Mouse (Mus musculus) CH12.LX (cell line): ENCODE measurements at regions not wholly inside any gene's neighbourhood (a gene's known extent, or its start where the extent isn't known, plus 50 kb on each side); places are given as distances from the start of the nearest gene placed in this dataset.

Source experiments
- DNase-seq: peaks from one replicate; pipeline ENCODE4 v3.0.0-alpha.2; 2013; ENCODE audit errors: extremely low read depth
- H3K27ac ChIP-seq: 2 replicates; pipeline ENCODE4 v1.5.1; 2012; ENCODE audit warnings: low read depth, mild to moderate bottlenecking, control low read depth, moderate library complexity; ENCODE audit not compliant: insufficient read depth
- H3K27me3 ChIP-seq: replicated peaks from 2 replicates; pipeline ENCODE3; 2012; ENCODE audit warnings: inconsistent platforms
- H3K36me3 ChIP-seq, 2 experiments: replicated peaks in 1 of 2; 2 replicates each; pipeline versions ENCODE3 to v1.6.1; 2012; ENCODE audit warnings: inconsistent platforms in 1 of 2, low read length in 1 of 2, mild to moderate bottlenecking in 1 of 2, mixed read lengths in 1 of 2, moderate library complexity in 1 of 2; ENCODE audit not compliant: control insufficient read depth in 1 of 2, insufficient read depth in 1 of 2
- H3K4me1 ChIP-seq, 2 experiments: 2 replicates each; pipeline ENCODE4 v1.6.1; 2012; ENCODE audit warnings: inconsistent platforms in 1 of 2, moderate library complexity in 1 of 2; ENCODE audit not compliant: insufficient read depth in 2 of 2, control insufficient read depth in 1 of 2
- H3K4me2 ChIP-seq: 2 replicates; pipeline ENCODE4 v1.6.1; 2012; ENCODE audit warnings: low read depth, mild to moderate bottlenecking, control low read depth; ENCODE audit not compliant: poor library complexity, insufficient read depth, severe bottlenecking
- H3K4me3 ChIP-seq, 3 experiments: fragments of 150-350 bp in 1 of 3; sonication (generic) in 1 of 3; replicated peaks in 1 of 3; 2 replicates each; pipeline versions ENCODE3 to v1.5.1; 2011 to 2012; ENCODE audit warnings: low read depth in 2 of 3, low read length in 2 of 3, mild to moderate bottlenecking in 2 of 3, moderate library complexity in 2 of 3, control low read depth in 1 of 3, improper control_type of control experiment in 1 of 3, inconsistent platforms in 1 of 3, mixed read lengths in 1 of 3; ENCODE audit not compliant: poor library complexity in 1 of 3
- H3K79me2 ChIP-seq: replicated peaks from 2 replicates; pipeline ENCODE4 v1.6.1; 2012; ENCODE audit warnings: mild to moderate bottlenecking, moderate library complexity; ENCODE audit not compliant: control insufficient read depth, poor library complexity, insufficient read depth, severe bottlenecking; ENCODE audit errors: extremely low read depth
- H3K9ac ChIP-seq: 2 replicates; pipeline ENCODE4 v1.6.1; 2012; ENCODE audit warnings: low read depth, mild to moderate bottlenecking, control low read depth, moderate library complexity; ENCODE audit not compliant: insufficient read depth
- H3K9me3 ChIP-seq: replicated peaks from 2 replicates; pipeline ENCODE3; 2012; ENCODE audit warnings: low read length, inconsistent platforms, mixed read lengths
- CHD2 ChIP-seq: IDR thresholded peaks from 2 replicates; pipeline ENCODE4 v1.6.1; 2011; ENCODE audit warnings: low read length, improper control_type of control experiment
- HCFC1 ChIP-seq: IDR thresholded peaks from 2 replicates; pipeline ENCODE4 v1.6.1; 2012; ENCODE audit warnings: low read depth, mild to moderate bottlenecking, inconsistent platforms, low read length, improper control_type of control experiment
- JUN ChIP-seq: IDR thresholded peaks from 2 replicates; pipeline ENCODE4 v1.6.1; 2011; ENCODE audit warnings: low read depth, mild to moderate bottlenecking, low read length, improper control_type of control experiment, moderate library complexity; ENCODE audit not compliant: insufficient read depth
- KAT2A ChIP-seq: IDR thresholded peaks from 2 replicates; pipeline ENCODE4 v1.6.1; 2012; ENCODE audit warnings: low read length, improper control_type of control experiment, inconsistent platforms; ENCODE audit not compliant: insufficient replicate concordance
- MAX ChIP-seq: IDR thresholded peaks from 2 replicates; pipeline ENCODE4 v1.6.1; 2011; ENCODE audit warnings: low read length, improper control_type of control experiment
- MEF2A ChIP-seq: IDR thresholded peaks from 2 replicates; pipeline ENCODE4 v1.6.1; 2014; ENCODE audit warnings: low read depth, mild to moderate bottlenecking, inconsistent platforms, low read length, improper control_type of control experiment, borderline replicate concordance
- NELFE ChIP-seq: IDR thresholded peaks from 2 replicates; pipeline ENCODE4 v1.6.1; 2011; ENCODE audit warnings: low read depth, low read length, improper control_type of control experiment
- POLR2AphosphoS2 ChIP-seq: IDR thresholded peaks from 2 replicates; pipeline ENCODE4 v1.6.1; 2011; ENCODE audit warnings: low read depth, low read length, improper control_type of control experiment
- RAD21 ChIP-seq: IDR thresholded peaks from 2 replicates; pipeline ENCODE4 v1.6.1; 2011; ENCODE audit warnings: low read depth, mild to moderate bottlenecking, low read length, improper control_type of control experiment, moderate library complexity
- RCOR1 ChIP-seq: conservative IDR thresholded peaks from 2 replicates; pipeline ENCODE4 v1.6.1; 2012; ENCODE audit warnings: low read depth, mild to moderate bottlenecking, inconsistent platforms, low read length, improper control_type of control experiment
- TCF12 ChIP-seq: IDR thresholded peaks from 2 replicates; pipeline ENCODE4 v1.6.1; 2014; ENCODE audit warnings: low read depth, mild to moderate bottlenecking, inconsistent platforms, low read length, improper control_type of control experiment
- UBTF ChIP-seq: IDR thresholded peaks from 2 replicates; pipeline ENCODE4 v1.6.1; 2012; ENCODE audit warnings: low read depth, mild to moderate bottlenecking, inconsistent platforms, low read length, improper control_type of control experiment, moderate library complexity
- USF1 ChIP-seq: IDR thresholded peaks from 2 replicates; pipeline ENCODE4 v1.6.1; 2014; ENCODE audit warnings: low read depth, mild to moderate bottlenecking, inconsistent platforms, low read length, improper control_type of control experiment
- ZC3H11A ChIP-seq: IDR thresholded peaks from 2 replicates; pipeline ENCODE4 v1.6.1; 2012; ENCODE audit warnings: low read depth, mild to moderate bottlenecking, inconsistent platforms, low read length, improper control_type of control experiment
- ZMIZ1 ChIP-seq: IDR thresholded peaks from 2 replicates; pipeline ENCODE4 v1.6.1; 2012; ENCODE audit warnings: low read depth, mild to moderate bottlenecking, inconsistent platforms, low read length, improper control_type of control experiment
- dilution Hi-C: fragments of 300-500 bp; cut with MboI; formaldehyde crosslinking; loops from 2 replicates; pipeline ENCODE4 v1.14.3; 2020; ENCODE audit warnings: low sequenced_read_pairs; ENCODE audit not compliant: extremely low pct_unique_long_range_greater_than_20kb, extremely low pct_ligation_motif_present
- in situ Hi-C: fragments of 300-500 bp; cut with MboI; formaldehyde crosslinking; loops from 3 replicates; pipeline ENCODE4 v1.14.3; 2019; ENCODE audit warnings: low sequenced_read_pairs, low pct_ligation_motif_present, low pct_unique_long_range_greater_than_20kb, mixed read lengths

GRCm38 (mm10) chr13:34497667-34498066, 152.7 kb upstream of the Slc22a23 start:
- no peaks in the 10 kb centered on the region for H3K27me3 ChIP-seq
- H3K9ac ChIP-seq: no peak overlapping the region
- H3K4me1 ChIP-seq: no peaks in the 10 kb centered on the region
- H3K9me3 ChIP-seq: no peaks in the 10 kb centered on the region
- H3K79me2 ChIP-seq: no peaks in the 10 kb centered on the region
- H3K4me3 ChIP-seq: no peak overlapping the region
- TF ChIP-seq USF1 (no peak), CHD2 (no peak), ZC3H11A (no peak), MEF2A (no peak), HCFC1 (no peak), TCF12 (no peak), RCOR1 (no peak), KAT2A (no peak)
- no peak overlapping the region for H3K4me2 ChIP-seq
- no peaks in the 10 kb centered on the region for H3K36me3 ChIP-seq
- H3K27ac ChIP-seq: no peak overlapping the region
- no peak for DNase-seq
- in situ Hi-C loops (no loop called here), dilution Hi-C loops (no loop called here)

- no peaks in the 10 kb centered on the region for H3K4me1 ChIP-seq
- H3K4me2 ChIP-seq: no peak overlapping the region
- TF ChIP-seq POLR2AphosphoS2 (no peak), JUN (no peak), RAD21 (no peak), NELFE (no peak), ZMIZ1 (no peak), MAX (no peak)
- H3K79me2 ChIP-seq: no peaks in the 10 kb centered on the region
- no peak overlapping the region for H3K27ac ChIP-seq
- no peaks in the 10 kb centered on the region for H3K27me3 ChIP-seq
- H3K9me3 ChIP-seq: no peaks in the 10 kb centered on the region
- dilution Hi-C loops: no loop called here
- no peak for DNase-seq
- H3K9ac ChIP-seq: no peak overlapping the region
- no peaks in the 10 kb centered on the region for H3K36me3 ChIP-seq
- H3K4me3 ChIP-seq: no peak overlapping the region
- in situ Hi-C loops: no loop called here
Observed at GRCm38 (mm10) chr13:34484831-34485230, 139.8 kb upstream of the Slc22a23 start.

- DNase-seq: no peak
- no peak overlapping the region for H3K27ac ChIP-seq
- no peak for TF ChIP-seq UBTF
- TF ChIP-seq POLR2AphosphoS2: no peak
- H3K79me2 ChIP-seq: no peaks in the 10 kb centered on the region
- H3K4me3 ChIP-seq: no peak overlapping the region
- H3K36me3 ChIP-seq: no peaks in the 10 kb centered on the region
- in situ Hi-C loops: no loop called here
- H3K4me2 ChIP-seq: no peak overlapping the region
- no peak overlapping the region for H3K9ac ChIP-seq
- H3K4me1 ChIP-seq: no peaks in the 10 kb centered on the region
- H3K9me3 ChIP-seq: no peaks in the 10 kb centered on the region
- H3K27me3 ChIP-seq: no peaks in the 10 kb centered on the region
- dilution Hi-C loops: no loop called here
Observed at GRCm38 (mm10) chr13:34481461-34481860, 136.5 kb upstream of the Slc22a23 start.
